Mouse (Mus musculus) spleen, adult 2 months (tissue): ENCODE results near the gene Zfhx3. TPM values are rescaled to one million over a fixed set of nuclear protein-coding genes. Genes with fewer than 3 reads are reported as not detected.

Source experiments
- DNase-seq, 2 experiments: peaks; one replicate each; pipeline versions ENCODE4 v3.0.0 to v3.0.0-alpha.2; 2012 to 2021; ENCODE audit warnings: low spot score in 2 of 2, low read depth in 1 of 2
- H3K27ac ChIP-seq: fragments of 200-500 bp; 2 replicates; pipeline ENCODE4 v1.5.1; 2012; ENCODE audit warnings: low read length, inconsistent platforms; ENCODE audit not compliant: insufficient read depth
- H3K27me3 ChIP-seq: fragments of 200-500 bp; 2 replicates; pipeline ENCODE4 v1.6.1; 2012; ENCODE audit warnings: mild to moderate bottlenecking, moderate library complexity, low read length, inconsistent platforms; ENCODE audit not compliant: control insufficient read depth, insufficient read depth
- H3K36me3 ChIP-seq: fragments of 200-500 bp; 2 replicates; pipeline ENCODE4 v1.6.1; 2012; ENCODE audit warnings: mild to moderate bottlenecking, low read length, inconsistent platforms; ENCODE audit not compliant: control insufficient read depth, insufficient read depth
- H3K4me1 ChIP-seq: fragments of 200-500 bp; 2 replicates; pipeline ENCODE4 v1.6.1; 2011; ENCODE audit warnings: inconsistent platforms; ENCODE audit not compliant: control insufficient read depth, insufficient read depth, insufficient read length
- H3K4me3 ChIP-seq: fragments of 200-500 bp; 2 replicates; pipeline ENCODE4 v1.5.1; 2011; ENCODE audit warnings: mild to moderate bottlenecking, inconsistent platforms; ENCODE audit not compliant: insufficient read depth, insufficient read length; ENCODE audit errors: extremely low read depth
- CTCF ChIP-seq: fragments of 200-500 bp; IDR thresholded peaks from 2 replicates; pipeline ENCODE4 v1.5.1; 2011; ENCODE audit warnings: mild to moderate bottlenecking, inconsistent platforms; ENCODE audit not compliant: insufficient read depth, insufficient read length, insufficient replicate concordance; ENCODE audit errors: extremely low read depth
- POLR2A ChIP-seq: fragments of 200-500 bp; IDR thresholded peaks from 2 replicates; pipeline ENCODE4 v1.6.1; 2011; ENCODE audit warnings: low read depth, low read length, inconsistent platforms
- WGBS: fragments of 180-500 bp; shearing (Covaris S2); methylation state at CpG from one replicate; pipeline ENCODE4 v1.1.7; 2018; 5-methylcytosine and 5-hydroxymethylcytosine counted together
- polyA plus RNA-seq: library from polyadenylated mRNA; depleted of rRNA; stranded (reverse); fragments of >200 nt; gene quantifications from 2 replicates; pipeline ENCODE4 v1.2.3, GENCODE M21; 2012

Zfhx3 gene
- polyA plus RNA-seq, 1 experiment: 1.5 TPM

- TF ChIP-seq CTCF (no peak), POLR2A (no peak)
- Histone ChIP-seq H3K36me3 (no peaks in the 10 kb centered on the region), H3K27ac (no peak overlapping the region)
Observed at GRCm38 (mm10) chr8:108017727-108018126, 75.3 kb downstream of the Zfhx3 start.

GRCm38 (mm10) chr8:108019651-108020050, 77.2 kb downstream of the Zfhx3 start:
- H3K4me3 ChIP-seq: no peak overlapping the region
- H3K4me1 ChIP-seq: no peaks in the 10 kb centered on the region
- 89% methylated on average over 3 of the region's 3 CpGs for WGBS
- no peaks in the 10 kb centered on the region for H3K36me3 ChIP-seq
- DNase-seq: no peak
- TF ChIP-seq CTCF: no peak
- TF ChIP-seq POLR2A: no peak
- no peaks in the 10 kb centered on the region for H3K27me3 ChIP-seq
- no peak overlapping the region for H3K27ac ChIP-seq

More at GRCm38 (mm10) chr8:108017727-108018126, 75.3 kb downstream of the Zfhx3 start:
- no peak for DNase-seq
- Histone ChIP-seq H3K4me3 (no peak overlapping the region), H3K4me1 (no peaks in the 10 kb centered on the region), H3K27me3 (no peaks in the 10 kb centered on the region)
- WGBS: 94% methylated on average over 5 of the region's 5 CpGs

DNA sequence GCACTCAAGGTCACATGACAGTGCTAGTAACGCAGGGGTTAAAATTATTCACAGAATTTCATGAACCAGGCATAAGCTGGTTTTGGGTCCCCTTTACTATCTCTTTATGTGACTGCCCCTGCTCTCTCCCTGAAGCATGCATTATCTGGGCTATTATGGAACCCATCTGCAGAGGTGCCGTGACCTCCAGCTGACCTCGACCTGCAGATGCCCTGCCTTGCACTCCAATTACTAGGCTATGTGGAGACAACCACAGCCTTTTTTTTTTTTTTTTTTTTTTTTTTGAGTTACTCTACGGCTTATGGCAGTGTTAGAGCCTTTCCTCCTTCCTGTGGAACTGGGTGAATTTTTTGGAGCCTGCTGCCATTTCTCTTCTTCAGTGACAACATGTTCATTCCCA, 80.0 kb downstream of the Zfhx3 start:
- no peak overlapping the region for H3K27ac ChIP-seq
- no peaks in the 10 kb centered on the region for H3K27me3 ChIP-seq
- DNase-seq: no peak
- TF ChIP-seq POLR2A (no peak), CTCF (no peak)
- no peaks in the 10 kb centered on the region for H3K4me1 ChIP-seq
- 83% methylated on average over 4 of the region's 4 CpGs for WGBS
- no peaks in the 10 kb centered on the region for H3K36me3 ChIP-seq
- H3K4me3 ChIP-seq: no peak overlapping the region

GRCm38 (mm10) chr8:108024331-108024730, 81.9 kb downstream of the Zfhx3 start:
- Histone ChIP-seq H3K4me3 (no peak overlapping the region), H3K27me3 (no peaks in the 10 kb centered on the region), H3K4me1 (no peaks in the 10 kb centered on the region), H3K36me3 (no peaks in the 10 kb centered on the region), H3K27ac (no peak overlapping the region)
- 88% methylated on average over 4 of the region's 4 CpGs for WGBS
- TF ChIP-seq CTCF: no peak
- TF ChIP-seq POLR2A: no peak
- no peak for DNase-seq

DNA sequence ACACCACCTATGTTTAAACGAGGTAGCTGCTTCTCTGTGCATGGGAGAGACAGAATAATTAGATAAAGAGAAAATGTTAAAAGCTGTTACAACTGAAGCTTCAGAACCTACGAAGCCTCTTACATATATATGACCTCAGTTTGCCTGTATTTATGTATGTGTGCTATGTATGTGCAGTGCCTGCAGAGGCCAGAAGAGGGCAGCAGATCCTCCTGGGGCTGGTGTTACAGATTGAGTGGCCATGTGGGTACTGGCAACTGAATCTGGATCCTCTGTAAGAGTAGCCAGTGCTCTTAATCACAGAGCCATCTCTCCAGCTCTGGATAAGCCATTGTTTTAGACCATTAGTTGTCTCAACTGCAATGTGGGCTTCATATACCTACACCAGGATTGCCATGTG, 82.8 kb downstream of the Zfhx3 start:
- no peak overlapping the region for H3K4me3 ChIP-seq
- H3K4me1 ChIP-seq: no peaks in the 10 kb centered on the region
- 88% methylated on average over 2 of the region's 2 CpGs for WGBS
- no peaks in the 10 kb centered on the region for H3K27me3 ChIP-seq
- TF ChIP-seq CTCF (no peak), POLR2A (no peak)
- no peak for DNase-seq
- no peak overlapping the region for H3K27ac ChIP-seq
- H3K36me3 ChIP-seq: no peaks in the 10 kb centered on the region

DNA sequence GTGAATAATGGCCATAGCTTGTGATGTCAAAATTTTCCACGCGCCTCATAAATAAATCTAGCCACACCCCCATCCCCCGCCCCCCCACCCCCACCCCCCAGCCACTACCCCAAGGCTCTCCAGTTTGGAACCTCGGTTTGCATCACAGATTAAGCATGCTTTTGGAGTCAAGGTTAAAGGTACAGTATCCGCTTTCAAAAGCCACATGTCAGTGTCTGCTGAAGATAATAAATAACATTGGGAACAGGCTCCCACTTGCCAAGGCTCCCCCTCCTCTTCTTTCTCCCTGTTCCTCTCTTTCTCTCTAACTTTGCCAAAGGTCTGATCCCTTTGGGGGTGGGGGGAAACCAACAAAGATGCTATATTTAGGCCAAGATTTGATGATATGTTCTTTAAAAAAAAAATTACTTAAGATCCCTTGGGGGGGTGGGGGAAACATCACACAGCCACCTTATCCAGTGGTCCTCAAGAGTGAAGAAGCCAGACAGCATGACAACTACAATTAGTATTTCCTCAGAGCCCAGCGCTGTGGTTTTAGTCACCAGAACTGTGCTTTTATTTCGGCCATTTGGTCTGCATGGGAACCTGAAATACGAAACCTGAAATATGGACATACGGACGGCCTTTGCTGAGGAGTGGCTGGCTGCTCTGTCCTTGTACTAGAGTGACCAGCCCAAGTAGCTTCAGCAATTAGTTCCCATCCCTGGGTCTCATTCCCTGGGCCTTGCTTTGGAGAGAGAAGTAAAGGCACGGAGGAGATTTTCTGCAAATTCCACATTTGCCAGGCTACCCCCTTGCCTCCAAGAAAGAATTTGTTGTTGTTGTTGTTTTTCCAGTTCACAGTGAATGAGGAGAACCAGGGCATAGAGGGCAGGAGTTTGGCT, 84.4 kb downstream of the Zfhx3 start:
- no peak for TF ChIP-seq CTCF
- TF ChIP-seq POLR2A: no peak
- no peak for DNase-seq
- WGBS: 82% methylated on average over 11 of the region's 11 CpGs
- no peaks in the 10 kb centered on the region for H3K27me3 ChIP-seq
- H3K4me3 ChIP-seq: no peak overlapping the region
- H3K27ac ChIP-seq: no peak overlapping the region
- H3K36me3 ChIP-seq: no peaks in the 10 kb centered on the region
- no peaks in the 10 kb centered on the region for H3K4me1 ChIP-seq

GRCm38 (mm10) chr8:108027561-108028025, 85.1 kb downstream of the Zfhx3 start:
- Histone ChIP-seq H3K4me3 (no peak overlapping the region), H3K27ac (no peak overlapping the region), H3K36me3 (no peaks in the 10 kb centered on the region), H3K4me1 (no peaks in the 10 kb centered on the region), H3K27me3 (no peaks in the 10 kb centered on the region)
- TF ChIP-seq CTCF (no peak), POLR2A (no peak)
- 69% methylated on average over 20 of the region's 20 CpGs for WGBS
- DNase-seq: no peak
